Mouse (Mus musculus) cerebellum, adult 2 months (tissue): ENCODE data around the gene Ncor1. TPM values are rescaled to one million over a fixed set of nuclear protein-coding genes. Genes with fewer than 3 reads are reported as not detected.

ENCODE experiments used
- DNase-seq, 2 experiments: peaks; one replicate each; pipeline ENCODE4 v3.0.0; 2021
- H3K27ac ChIP-seq: fragments of 200-500 bp; 2 replicates; pipeline ENCODE4 v1.5.1; 2012; ENCODE audit warnings: low read length, control low read depth, inconsistent platforms; ENCODE audit not compliant: insufficient read depth
- H3K27me3 ChIP-seq: fragments of 200-500 bp; 2 replicates; pipeline ENCODE4 v1.6.1; 2012; ENCODE audit warnings: inconsistent platforms, mild to moderate bottlenecking, low read length, moderate library complexity; ENCODE audit not compliant: control insufficient read depth, insufficient read depth
- H3K4me1 ChIP-seq: fragments of 200-500 bp; 2 replicates; pipeline ENCODE4 v1.6.1; 2011; ENCODE audit warnings: low read length; ENCODE audit not compliant: control insufficient read depth, insufficient read depth
- H3K4me3 ChIP-seq: fragments of 200-500 bp; replicated peaks from 2 replicates; pipeline ENCODE3; 2011; ENCODE audit warnings: mild to moderate bottlenecking, low read depth, low read length, control low read depth; ENCODE audit not compliant: insufficient read depth
- CTCF ChIP-seq: fragments of 200-500 bp; IDR thresholded peaks from 2 replicates; pipeline ENCODE4 v1.5.1; 2011; ENCODE audit warnings: low read depth, mild to moderate bottlenecking, control low read depth, low read length, moderate library complexity, borderline replicate concordance; ENCODE audit not compliant: insufficient read depth
- POLR2A ChIP-seq: fragments of 200-500 bp; IDR thresholded peaks from 2 replicates; pipeline ENCODE4 v1.6.1; 2011; ENCODE audit warnings: low read length, control low read depth, borderline replicate concordance; ENCODE audit not compliant: insufficient read depth
- WGBS: fragments of 180-500 bp; shearing (Covaris S2); methylation state at CpG from one replicate; pipeline ENCODE4 v1.1.7; 2018; 5-methylcytosine and 5-hydroxymethylcytosine counted together
- polyA plus RNA-seq: library from polyadenylated mRNA; depleted of rRNA; stranded (reverse); fragments of >200 nt; gene quantifications from 2 replicates; pipeline ENCODE4 v1.2.3, GENCODE M21; 2012

The Ncor1 gene
- polyA plus RNA-seq, 1 experiment, result 132 TPM

DNA sequence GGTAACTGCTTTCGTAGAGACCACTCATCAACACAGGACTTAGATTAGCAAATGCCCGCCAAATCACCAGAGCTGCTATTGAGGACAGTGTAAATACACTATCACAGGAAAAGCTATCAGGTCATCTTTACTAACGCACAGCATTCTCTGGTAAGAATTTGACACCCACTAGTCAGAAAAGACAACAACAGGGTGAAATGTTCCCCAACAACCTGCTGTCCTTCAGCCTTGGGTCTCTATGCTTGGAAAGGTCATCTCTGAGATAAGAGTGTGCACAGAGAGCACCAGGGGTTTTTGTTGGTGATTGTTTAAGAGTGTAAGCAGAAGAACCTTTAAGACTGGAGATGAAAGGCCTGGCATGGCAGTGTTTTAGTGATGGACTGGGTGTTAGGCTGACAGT, 134.7 kb downstream of the Ncor1 start:
- Histone ChIP-seq H3K27ac (no peak overlapping the region), H3K4me3 (no peak overlapping the region), H3K27me3 (no peaks in the 10 kb centered on the region), H3K4me1 (no peaks in the 10 kb centered on the region)
- 93% methylated on average over 3 of the region's 3 CpGs for WGBS
- no peak for DNase-seq
- TF ChIP-seq CTCF, result no peak
- TF ChIP-seq POLR2A, result no peak

DNA sequence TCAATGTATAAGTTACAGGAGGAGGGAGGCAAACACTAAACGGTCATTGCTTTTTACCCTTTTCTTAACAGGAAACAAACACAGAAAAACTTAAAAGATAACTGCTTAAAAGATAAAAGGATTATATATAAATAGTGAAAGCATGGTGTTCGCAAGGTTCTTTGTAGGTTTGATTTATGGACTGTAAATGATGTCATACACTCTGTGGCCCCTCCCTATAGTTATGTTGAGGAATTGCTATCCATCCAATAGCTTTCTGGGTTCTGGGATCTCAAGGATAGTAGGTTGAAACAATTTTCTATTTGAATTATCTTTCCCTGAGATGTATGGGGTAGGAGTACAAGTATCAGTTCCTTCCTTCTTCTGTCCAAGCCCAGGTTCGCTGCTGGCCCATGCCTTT, 138.2 kb downstream of the Ncor1 start:
- Histone ChIP-seq H3K4me3 (no peak overlapping the region), H3K4me1 (peaks cover 8% of the 10 kb centered on the region), H3K27me3 (no peaks in the 10 kb centered on the region), H3K27ac (no peak overlapping the region)
- 92% methylated on average over 3 of the region's 3 CpGs for WGBS
- DNase-seq, result no peak
- TF ChIP-seq POLR2A (no peak), CTCF (no peak)

DNA sequence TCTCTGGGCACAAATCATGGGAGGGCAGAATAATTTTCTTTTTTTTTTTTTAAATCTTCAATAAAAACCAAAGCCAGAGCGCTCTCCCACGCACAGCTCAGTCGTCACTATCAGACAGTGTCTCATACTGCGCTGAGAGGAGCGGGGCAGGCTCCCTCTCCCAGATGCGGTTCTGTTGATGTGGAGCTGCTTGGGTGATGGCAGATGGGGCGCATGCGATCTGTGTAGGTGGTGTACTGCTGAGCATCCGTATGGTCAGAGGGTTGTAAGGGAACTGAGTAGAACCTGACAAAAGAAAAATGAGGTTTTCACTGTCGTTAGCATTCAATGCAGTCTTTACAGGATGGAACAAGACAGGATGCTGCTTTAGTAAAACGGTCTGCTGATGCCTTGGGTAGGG, 140.6 kb downstream of the Ncor1 start:
- peak overlapping the region; percentile 10; the same call in 1 of the 2 replicates for H3K27ac ChIP-seq
- no peak overlapping the region for H3K4me3 ChIP-seq
- peak; percentile 55 to 67 for DNase-seq
- 37% methylated on average over 11 of the region's 11 CpGs for WGBS
- no peaks in the 10 kb centered on the region for H3K27me3 ChIP-seq
- H3K4me1 ChIP-seq, result peaks cover 8% of the 10 kb centered on the region
- TF ChIP-seq CTCF (no peak), POLR2A (no peak)

DNA sequence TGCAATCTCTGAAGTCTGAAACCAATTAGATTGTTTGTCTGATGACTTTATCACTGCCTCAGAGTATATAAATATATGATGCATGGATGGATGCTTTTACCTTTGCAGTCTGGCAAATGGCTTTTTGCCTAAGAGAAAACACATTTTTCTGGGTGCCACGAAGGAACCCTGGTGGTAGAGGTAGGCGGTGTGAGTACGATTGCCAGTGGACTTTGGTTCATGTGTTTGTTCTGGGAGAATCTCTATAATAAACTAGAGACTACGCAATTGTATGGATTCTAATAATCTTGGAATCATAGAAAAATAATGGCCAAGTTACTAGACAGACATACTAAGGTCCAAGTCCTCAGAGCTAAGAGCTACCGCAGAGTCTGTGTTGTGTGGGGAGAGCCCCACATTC, 143.4 kb downstream of the Ncor1 start:
- Histone ChIP-seq H3K4me3 (no peak overlapping the region), H3K4me1 (peaks cover 8% of the 10 kb centered on the region), H3K27ac (no peak overlapping the region), H3K27me3 (no peaks in the 10 kb centered on the region)
- DNase-seq, result no peak
- 88% methylated on average over 5 of the region's 5 CpGs for WGBS
- no peak for TF ChIP-seq POLR2A
- no peak for TF ChIP-seq CTCF

DNA sequence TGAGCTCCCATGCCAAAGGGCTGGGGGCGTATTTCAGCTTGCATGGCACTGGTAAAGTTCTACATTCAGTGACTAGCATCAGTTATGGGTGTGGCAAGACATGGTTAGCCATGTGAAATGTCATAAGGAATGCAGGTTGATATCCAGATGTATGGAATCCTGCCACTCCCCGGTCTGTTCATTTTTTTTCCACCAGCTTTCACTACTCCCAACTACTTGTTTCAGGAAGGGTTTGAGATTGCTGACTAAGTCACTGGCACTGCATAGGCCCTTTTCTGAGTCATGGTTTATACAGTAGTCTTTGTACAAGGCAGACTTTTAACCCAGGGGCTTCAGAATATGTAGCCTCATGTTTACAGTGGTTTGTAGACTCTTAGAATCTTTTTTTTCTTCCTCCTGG, 149.0 kb downstream of the Ncor1 start:
- Histone ChIP-seq H3K27ac (no peak overlapping the region), H3K27me3 (no peaks in the 10 kb centered on the region), H3K4me3 (no peak overlapping the region), H3K4me1 (no peaks in the 10 kb centered on the region)
- 96% methylated on average over 2 of the region's 2 CpGs for WGBS
- DNase-seq, result no peak
- TF ChIP-seq POLR2A, result no peak
- no peak for TF ChIP-seq CTCF

DNA sequence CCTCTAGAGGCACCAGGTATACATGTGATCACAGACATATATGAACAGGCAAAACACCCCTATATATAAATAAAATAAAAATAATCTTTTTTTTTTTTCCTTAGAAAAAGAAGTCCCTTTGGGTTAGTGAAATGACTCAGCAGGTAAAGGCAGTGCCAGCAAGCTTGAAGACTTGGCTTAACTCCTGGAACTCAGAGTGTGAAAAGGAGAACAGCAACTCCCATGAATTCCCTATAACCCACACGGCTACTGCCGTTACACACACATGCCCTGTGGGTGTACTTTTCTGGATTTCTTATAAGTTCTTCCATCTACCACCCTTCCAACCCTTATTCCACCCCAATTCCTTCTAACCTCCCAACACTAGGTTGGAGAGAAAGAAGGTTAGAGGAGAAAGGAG, 152.5 kb downstream of the Ncor1 start:
- no peaks in the 10 kb centered on the region for H3K27me3 ChIP-seq
- 12% methylated on average over 2 of the region's 2 CpGs for WGBS
- peak in 1 of 2 experiments; percentile 41 for DNase-seq
- H3K4me3 ChIP-seq, result no peak overlapping the region
- peaks cover 3% of the 10 kb centered on the region; the same call in 1 of the 2 replicates for H3K4me1 ChIP-seq
- TF ChIP-seq POLR2A, result no peak
- no peak for TF ChIP-seq CTCF
- no peak overlapping the region for H3K27ac ChIP-seq

DNA sequence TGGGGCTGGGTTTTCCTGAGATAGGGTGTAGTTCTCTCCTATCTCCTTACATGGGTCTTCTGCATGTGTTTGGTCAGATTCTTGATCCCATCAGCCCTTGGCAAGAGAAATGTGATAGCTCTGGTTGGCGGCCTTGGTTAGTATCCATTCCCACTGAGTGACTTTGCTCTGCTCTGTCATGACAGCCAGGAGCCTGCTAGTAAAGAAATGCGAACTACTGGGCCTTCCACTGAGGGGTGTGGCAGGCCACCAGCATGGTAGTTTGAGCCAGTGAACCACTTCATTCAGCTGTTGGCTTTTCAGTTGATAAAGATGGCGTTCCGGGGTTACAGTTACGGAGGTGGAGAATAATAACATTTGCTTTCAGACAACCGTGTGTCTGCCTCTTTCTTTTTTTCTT, 159.5 kb downstream of the Ncor1 start:
- WGBS, result 77% methylated on average over 6 of the region's 6 CpGs
- Histone ChIP-seq H3K4me3 (no peak overlapping the region), H3K27ac (no peak overlapping the region), H3K27me3 (no peaks in the 10 kb centered on the region), H3K4me1 (peaks cover 3% of the 10 kb centered on the region; the same call in 1 of the 2 replicates)
- DNase-seq, result no peak
- TF ChIP-seq POLR2A (no peak), CTCF (no peak)

DNA sequence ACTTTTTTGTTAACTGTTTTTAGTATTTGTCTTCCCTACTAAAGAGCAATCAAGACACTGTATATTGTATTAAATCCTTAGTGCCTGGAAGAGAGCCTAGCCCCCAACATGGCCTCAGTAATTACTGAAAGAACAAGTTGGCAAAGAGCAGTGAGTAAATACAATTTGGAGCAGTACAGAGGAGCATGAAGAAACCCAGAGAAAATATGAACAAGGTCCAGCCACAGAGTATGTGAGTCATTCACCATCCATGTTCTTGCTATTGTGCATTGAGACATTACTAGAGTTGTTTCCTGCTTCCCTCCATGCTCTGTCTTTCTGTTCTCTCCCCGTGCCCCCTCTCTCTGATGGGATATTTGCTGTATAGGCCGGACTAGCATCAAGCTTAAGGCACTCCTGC, 164.2 kb downstream of the Ncor1 start:
- TF ChIP-seq POLR2A, result no peak
- no peak for TF ChIP-seq CTCF
- Histone ChIP-seq H3K27ac (no peak overlapping the region), H3K27me3 (no peaks in the 10 kb centered on the region), H3K4me1 (no peaks in the 10 kb centered on the region; the same call in 1 of the 2 replicates), H3K4me3 (no peak overlapping the region)
- 89% methylated on average over 2 of the region's 2 CpGs for WGBS
- no peak for DNase-seq
